Mouse (Mus musculus) liver, embryonic 12.5 days (tissue): ENCODE results near the gene Eif4enif1. TPM values are rescaled to one million over a fixed set of nuclear protein-coding genes. Genes with fewer than 3 reads are reported as not detected.
A peak's percentile ranks its signal among the peaks of the same experiment; 100 is the strongest.

Experiments
- ATAC-seq: fragments of 200-750 bp; cut with Nextera tagmentation; 2 replicates; pipeline ENCODE4 v1.8.0; 2017; ENCODE audit warnings: moderate number of reproducible peaks, mild to moderate bottlenecking, moderate library complexity
- H3K27ac ChIP-seq: fragments of 300-500 bp; sonication (generic); 2 replicates; pipeline ENCODE4 v1.5.1; 2016; ENCODE audit warnings: mild to moderate bottlenecking
- H3K27me3 ChIP-seq: fragments of 300-500 bp; sonication (generic); replicated peaks from 2 replicates; pipeline ENCODE4 v1.6.1; 2016; ENCODE audit warnings: mild to moderate bottlenecking, moderate library complexity
- H3K36me3 ChIP-seq: fragments of 300-500 bp; sonication (generic); 2 replicates; pipeline ENCODE4 v1.6.1; 2016; ENCODE audit warnings: mild to moderate bottlenecking, moderate library complexity
- H3K4me1 ChIP-seq: fragments of 300-500 bp; sonication (generic); 2 replicates; pipeline ENCODE4 v1.6.1; 2016
- H3K4me2 ChIP-seq: fragments of 300-500 bp; sonication (generic); 2 replicates; pipeline ENCODE4 v1.6.1; 2016; ENCODE audit warnings: mild to moderate bottlenecking, moderate library complexity
- H3K4me3 ChIP-seq: fragments of 300-500 bp; sonication (generic); 2 replicates; pipeline ENCODE4 v1.5.1; 2016; ENCODE audit warnings: mild to moderate bottlenecking, moderate library complexity
- H3K9ac ChIP-seq: fragments of 300-500 bp; sonication (generic); 2 replicates; pipeline ENCODE4 v1.6.1; 2016; ENCODE audit warnings: mild to moderate bottlenecking, moderate library complexity
- H3K9me3 ChIP-seq: fragments of 300-500 bp; sonication (generic); replicated peaks from 2 replicates; pipeline ENCODE4 v1.6.1; 2016; ENCODE audit warnings: mild to moderate bottlenecking, moderate library complexity
- WGBS: fragments of 180-500 bp; shearing (Covaris S2); methylation state at CpG from one replicate; pipeline ENCODE4 v1.1.7; 2016; ENCODE audit not compliant: insufficient replicate concordance; 5-methylcytosine and 5-hydroxymethylcytosine counted together
- polyA plus RNA-seq: library from polyadenylated mRNA; unstranded; fragments of >200 nt; fragmentation: Nextera tagmentation; extraction: Ambion mirVana; gene quantifications from 2 replicates; pipeline ENCODE4 v1.2.1, GENCODE M21; 2016

Eif4enif1 gene
- polyA plus RNA-seq, 1 experiment from 2014 or later = 44.4 TPM

- no peak overlapping the region for H3K9ac ChIP-seq
- H3K9me3 ChIP-seq = peaks cover 11% of the 10 kb centered on the region
- 0 out of 2 replicates have a peak, but pooled peaks cover 4% of the 10 kb centered on the region for H3K27me3 ChIP-seq
- no peak overlapping the region for H3K27ac ChIP-seq
- no peak overlapping the region for H3K4me2 ChIP-seq
- no peak overlapping the region for H3K4me3 ChIP-seq
- WGBS = 73% methylated on average over 3 of the region's 3 CpGs
- H3K4me1 ChIP-seq = peaks cover 33% of the 10 kb centered on the region
- ATAC-seq = no peak
- no peaks in the 10 kb centered on the region for H3K36me3 ChIP-seq
Measured at GRCm38 (mm10) chr11:3285940-3286339, 83.7 kb downstream of the Eif4enif1 start.

GRCm38 (mm10) chr11:3287131-3287530 lies 84.9 kb downstream of the Eif4enif1 start:
- Histone ChIP-seq H3K9me3 (no peaks in the 10 kb centered on the region), H3K27me3 (0 out of 2 replicates have a peak, but pooled peaks cover 4% of the 10 kb centered on the region), H3K4me1 (peaks cover 45% of the 10 kb centered on the region), H3K27ac (no peak overlapping the region), H3K4me2 (no peak overlapping the region), H3K9ac (no peak overlapping the region), H3K4me3 (no peak overlapping the region), H3K36me3 (peaks cover 5% of the 10 kb centered on the region; the same call in 1 of the 2 replicates)
- 72% methylated on average over 6 of the region's 6 CpGs for whole genome bisulfite sequencing
- ATAC-seq = no peak

GRCm38 (mm10) chr11:3287921-3288320 lies 85.7 kb downstream of the Eif4enif1 start:
- Histone ChIP-seq H3K4me1 (peaks cover 53% of the 10 kb centered on the region), H3K4me3 (peak overlapping the region; percentile 87; the same call in 1 of the 2 replicates), H3K27ac (peak overlapping the region; percentile 95; the same call in 1 of the 2 replicates), H3K4me2 (peak overlapping the region; percentile 100), H3K9ac (peak overlapping the region; percentile 92; the same call in 1 of the 2 replicates), H3K36me3 (peaks cover 8% of the 10 kb centered on the region; the same call in 1 of the 2 replicates), H3K9me3 (no peaks in the 10 kb centered on the region), H3K27me3 (0 out of 2 replicates have a peak, but pooled peaks cover 4% of the 10 kb centered on the region)
- 39% methylated on average over 5 of the region's 5 CpGs for WGBS
- no peak for ATAC-seq

GRCm38 (mm10) chr11:3288521-3289301 lies 86.5 kb downstream of the Eif4enif1 start, which contains the start of gene Patz1:
Gene Patz1, plus strand, starts transcription at chr11:3288874.
- Histone ChIP-seq H3K4me1 (peaks cover 61% of the 10 kb centered on the region), H3K9ac (peak within 1 kb of the TSS; percentile 92), H3K27me3 (0 out of 2 replicates have a peak, but pooled peaks cover 4% of the 10 kb centered on the region), H3K27ac (peak within 1 kb of the TSS; percentile 95), H3K36me3 (peaks cover 16% of the 10 kb centered on the region), H3K4me3 (peak within 1 kb of the TSS; percentile 87), H3K9me3 (no peaks in the 10 kb centered on the region), H3K4me2 (peak within 1 kb of the TSS; percentile 100)
- peak; percentile 45 for ATAC-seq
- 0% methylated on average over 41 of the region's 41 CpGs for WGBS

- Histone ChIP-seq H3K4me1 (peaks cover 67% of the 10 kb centered on the region), H3K4me2 (peak overlapping the region; percentile 100), H3K9ac (peak overlapping the region; percentile 92), H3K27me3 (0 out of 2 replicates have a peak, but pooled peaks cover 4% of the 10 kb centered on the region), H3K4me3 (peak overlapping the region; percentile 87), H3K36me3 (peaks cover 22% of the 10 kb centered on the region), H3K27ac (peak overlapping the region; percentile 95), H3K9me3 (no peaks in the 10 kb centered on the region)
- under 1% methylated on average over 35 of the region's 40 CpGs for WGBS
- peak; percentile 66 for ATAC-seq
Measured at GRCm38 (mm10) chr11:3289302-3289802, 87.2 kb downstream of the Eif4enif1 start.

- Histone ChIP-seq H3K4me2 (peak overlapping the region; percentile 100), H3K9ac (peak overlapping the region; percentile 92), H3K36me3 (peaks cover 29% of the 10 kb centered on the region), H3K4me1 (peaks cover 74% of the 10 kb centered on the region), H3K4me3 (peak overlapping the region; percentile 87), H3K9me3 (no peaks in the 10 kb centered on the region), H3K27me3 (0 out of 2 replicates have a peak, but pooled peaks cover 4% of the 10 kb centered on the region), H3K27ac (peak overlapping the region; percentile 95)
- ATAC-seq = peak; percentile 48
- WGBS = under 1% methylated on average over 90 of the region's 92 CpGs
Measured at GRCm38 (mm10) chr11:3289803-3290639, 87.8 kb downstream of the Eif4enif1 start.

- Histone ChIP-seq H3K4me1 (peaks cover 81% of the 10 kb centered on the region), H3K36me3 (peaks cover 36% of the 10 kb centered on the region), H3K27me3 (0 out of 2 replicates have a peak, but pooled peaks cover 4% of the 10 kb centered on the region), H3K27ac (peak overlapping the region; percentile 95), H3K4me2 (peak overlapping the region; percentile 100), H3K4me3 (peak overlapping the region; percentile 87), H3K9me3 (no peaks in the 10 kb centered on the region), H3K9ac (peak overlapping the region; percentile 92)
- peak; percentile 30 for ATAC-seq
- under 1% methylated on average over 50 of the region's 50 CpGs for WGBS
Measured at GRCm38 (mm10) chr11:3290640-3291310, 88.6 kb downstream of the Eif4enif1 start.

- Histone ChIP-seq H3K4me1 (peaks cover 89% of the 10 kb centered on the region), H3K4me2 (peak overlapping the region; percentile 100), H3K9me3 (no peaks in the 10 kb centered on the region), H3K36me3 (peaks cover 43% of the 10 kb centered on the region), H3K27me3 (0 out of 2 replicates have a peak, but pooled peaks cover 4% of the 10 kb centered on the region), H3K4me3 (peak overlapping the region; percentile 87), H3K9ac (peak overlapping the region; percentile 92), H3K27ac (peak overlapping the region; percentile 95)
- 1% methylated on average over 26 of the region's 26 CpGs for WGBS
- ATAC-seq = no peak
Measured at GRCm38 (mm10) chr11:3291311-3292061, 89.3 kb downstream of the Eif4enif1 start.

- Histone ChIP-seq H3K9me3 (no peaks in the 10 kb centered on the region), H3K4me3 (peak overlapping the region; percentile 87), H3K4me1 (peaks cover 94% of the 10 kb centered on the region), H3K27ac (peak overlapping the region; percentile 95), H3K36me3 (peaks cover 49% of the 10 kb centered on the region), H3K27me3 (0 out of 2 replicates have a peak, but pooled peaks cover 4% of the 10 kb centered on the region), H3K9ac (peak overlapping the region; percentile 92), H3K4me2 (peak overlapping the region; percentile 100)
- 0% methylated on average over 8 of the region's 8 CpGs for WGBS
- ATAC-seq = peak; percentile 52
Measured at GRCm38 (mm10) chr11:3292062-3292421, 89.8 kb downstream of the Eif4enif1 start.

- Histone ChIP-seq H3K27ac (peak overlapping the region; percentile 95), H3K4me2 (peak overlapping the region; percentile 100), H3K36me3 (peaks cover 56% of the 10 kb centered on the region), H3K4me1 (peaks cover 90% of the 10 kb centered on the region), H3K9ac (peak overlapping the region; percentile 92), H3K9me3 (no peaks in the 10 kb centered on the region), H3K27me3 (0 out of 2 replicates have a peak, but pooled peaks cover 4% of the 10 kb centered on the region), H3K4me3 (peak overlapping the region; percentile 87)
- ATAC-seq = no peak
- WGBS = 1% methylated on average over 8 of the region's 8 CpGs
Measured at GRCm38 (mm10) chr11:3292711-3293249, 90.6 kb downstream of the Eif4enif1 start.
